Mouse (Mus musculus) liver (tissue): ENCODE results near the gene Lrp2bp.

Experiments used
- DNase-seq: peaks from one replicate; pipeline ENCODE4 v3.0.0-alpha.2; 2020; ENCODE audit warnings: mixed read lengths

Gene Lrp2bp

DNA sequence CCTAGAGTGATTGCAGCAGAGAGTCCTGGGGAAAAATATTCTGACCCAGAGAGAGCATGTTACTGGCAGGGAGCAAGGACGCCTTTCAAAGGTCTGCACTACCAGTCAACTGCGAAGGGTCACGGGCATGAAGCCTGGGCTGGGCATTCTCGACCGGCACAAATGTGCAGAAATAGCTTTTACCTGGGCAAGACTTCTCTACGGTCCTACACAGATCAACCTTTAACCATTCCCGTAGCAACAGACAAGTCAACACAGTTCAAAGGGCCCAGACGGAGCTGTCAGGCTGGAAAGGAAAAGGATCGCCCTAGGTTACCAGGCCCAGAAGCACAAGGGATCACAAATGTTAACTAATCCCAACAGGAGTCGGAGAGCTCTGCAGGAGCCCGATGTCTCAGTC, 37.1 kb downstream of the Lrp2bp start:
- no peak for DNase-seq

DNA sequence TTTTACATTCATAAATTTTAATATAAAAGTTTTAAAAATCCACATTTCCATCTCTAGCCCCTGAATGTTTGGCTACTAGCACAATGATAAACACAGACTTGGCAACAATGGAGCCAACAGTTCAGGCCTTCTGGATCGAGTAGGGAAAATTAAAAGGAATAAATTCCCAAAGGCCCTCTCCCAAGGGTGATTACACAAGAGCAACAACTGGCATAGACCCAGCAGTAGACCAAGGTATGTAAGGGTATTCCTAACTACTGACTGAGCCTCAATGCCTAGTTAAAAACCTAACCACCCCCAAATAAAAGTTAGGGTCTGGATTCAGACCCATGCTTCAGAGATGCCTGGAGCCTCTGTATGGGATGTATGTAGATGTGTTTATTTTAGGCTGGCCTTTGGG, 40.6 kb downstream of the Lrp2bp start:
- no peak for DNase-seq

DNA sequence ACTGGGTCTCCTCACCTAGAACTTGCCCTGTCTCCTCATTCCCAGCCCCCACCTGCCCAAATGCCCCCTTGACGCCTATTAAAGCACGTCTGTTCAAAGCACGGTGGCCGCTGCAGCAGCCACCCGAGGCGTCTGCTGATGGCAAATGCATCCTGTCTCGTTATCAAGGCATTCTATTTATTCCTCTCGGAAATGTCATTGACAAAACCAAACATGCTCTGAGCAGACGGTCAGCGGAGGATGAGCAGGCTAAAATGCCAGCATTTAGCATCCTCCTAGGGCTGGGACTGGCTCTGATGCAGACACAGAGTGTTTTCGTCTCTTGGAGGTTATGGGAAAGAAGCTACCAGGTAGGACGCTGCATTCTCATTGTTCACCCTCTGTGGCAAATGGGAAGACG, 41.2 kb downstream of the Lrp2bp start:
- DNase-seq, result no peak

DNA sequence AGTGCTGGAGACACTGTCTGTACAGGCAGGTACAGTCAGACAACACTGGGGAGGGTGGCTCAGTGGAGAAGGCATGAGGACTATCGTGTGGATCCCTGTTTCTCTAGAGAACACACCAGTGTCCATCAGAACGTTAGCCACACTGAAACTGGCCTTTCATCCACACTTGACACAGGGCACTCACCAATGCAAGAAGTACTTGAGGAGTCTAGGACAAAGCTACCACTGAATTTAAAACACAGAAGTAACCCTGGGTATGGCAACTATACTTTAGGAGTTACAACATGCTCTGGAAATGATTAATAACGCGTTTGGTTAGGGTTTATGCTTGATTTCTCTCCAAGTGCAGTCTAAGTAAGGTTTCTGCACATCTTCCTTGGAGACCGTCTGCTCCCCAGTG, 73.7 kb downstream of the Lrp2bp start:
- DNase-seq, result no peak

GRCm38 (mm10) chr8:46073540-46074140, 74.5 kb downstream of the Lrp2bp start:
- DNase-seq, result no peak

GRCm38 (mm10) chr8:46075223-46075622, 76.1 kb downstream of the Lrp2bp start:
- DNase-seq, result no peak

- no peak for DNase-seq
Observed at GRCm38 (mm10) chr8:46078866-46079265, 79.8 kb downstream of the Lrp2bp start.
